26 mouse cellular contexts compared by ENCODE assay signal in the genomic region with DNA sequence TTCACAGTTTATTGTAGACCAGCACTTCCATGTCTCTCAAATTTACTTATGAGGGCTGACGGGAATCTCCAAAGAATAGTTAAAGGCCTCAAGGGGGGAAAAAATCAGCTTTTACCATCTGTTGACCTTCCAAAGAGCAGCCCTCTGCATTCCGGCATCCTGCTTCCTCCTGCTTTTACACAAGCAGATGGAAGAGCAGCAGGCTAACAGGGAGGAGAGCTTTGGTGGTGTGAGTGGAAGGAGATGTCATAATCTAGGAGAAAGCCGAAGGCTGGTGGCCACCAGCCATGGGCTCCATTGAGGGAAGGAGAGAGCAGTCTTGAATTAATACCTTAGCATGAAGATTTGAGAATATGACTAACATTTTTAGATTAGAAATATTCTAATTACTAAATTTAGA. TPM values are rescaled to one million over a fixed set of nuclear protein-coding genes. Genes with fewer than 3 reads are reported as not detected.
DNase-seq lines count a peak whose midpoint lies in the region; ATAC-seq lines count a peak whose summit lies in the region.
"Had no signal": no experiment of that assay in that cellular context is flagged by ENCODE, and none has a peak within 500 bp of the region (broad histone marks: within the 10 kb centered on the region; RNA-seq: fewer than 3 reads in every experiment).

No protein-coding gene starts in this region.

- whole genome bisulfite sequencing in heart, embryonic 10.5 days: 71% methylated on average over 3 of the region's 3 CpGs
- WGBS in midbrain, embryonic 11.5 days: 79% methylated on average over 3 of the region's 3 CpGs
- WGBS in midbrain, embryonic 15.5 days: 87% methylated on average over 3 of the region's 3 CpGs

- no peak overlapping the region for H3K9ac ChIP-seq in midbrain, embryonic 11.5 days (ENCODE audit: low read length)
- no peak overlapping the region for H3K9ac ChIP-seq in midbrain, embryonic 15.5 days
- H3K9ac ChIP-seq: neural tube, embryonic 12.5 days had no signal

- H3K36me3 ChIP-seq in heart, embryonic 10.5 days: no peaks in the 10 kb centered on the region
- H3K36me3 ChIP-seq in midbrain, embryonic 11.5 days (ENCODE audit: control insufficient read depth, insufficient read depth, low read length): no peaks in the 10 kb centered on the region
- no peaks in the 10 kb centered on the region for H3K36me3 ChIP-seq in midbrain, embryonic 15.5 days (replicated peaks)
- H3K36me3 ChIP-seq: neural tube, embryonic 12.5 days had no signal

- peak overlapping the region; percentile 86 for H3K27ac ChIP-seq in heart, embryonic 10.5 days
- no peak overlapping the region for H3K27ac ChIP-seq in midbrain, embryonic 11.5 days (ENCODE audit: low read depth, low read length)
- no peak overlapping the region for H3K27ac ChIP-seq in midbrain, embryonic 15.5 days
- H3K27ac ChIP-seq: neural tube, embryonic 12.5 days had no signal

- ATAC-seq in midbrain, embryonic 11.5 days (ENCODE audit: low FRiP score): no peak
- ATAC-seq in midbrain, embryonic 15.5 days (replicated peaks): no peak
- ATAC-seq: inflammation-experienced regulatory T-cells, adult 6 months had no signal

- no peak overlapping the region for H3K4me3 ChIP-seq in heart, embryonic 10.5 days
- H3K4me3 ChIP-seq in midbrain, embryonic 11.5 days (ENCODE audit: low read depth, low read length): no peak overlapping the region
- H3K4me3 ChIP-seq in midbrain, embryonic 15.5 days: no peak overlapping the region
- H3K4me3 ChIP-seq: neural tube, embryonic 12.5 days had no signal

- peaks cover 25% of the 10 kb centered on the region for H3K4me1 ChIP-seq in heart, embryonic 10.5 days
- peaks cover 7% of the 10 kb centered on the region for H3K4me1 ChIP-seq in midbrain, embryonic 11.5 days (ENCODE audit: control insufficient read depth, insufficient read depth, low read length)
- peaks cover 14% of the 10 kb centered on the region for H3K4me1 ChIP-seq in midbrain, embryonic 15.5 days

- H3K4me2 ChIP-seq in midbrain, embryonic 11.5 days: no peak overlapping the region
- H3K4me2 ChIP-seq in midbrain, embryonic 15.5 days: no peak overlapping the region
- H3K4me2 ChIP-seq: neural tube, embryonic 12.5 days had no signal

- intact Hi-C loops in heart, postnatal 36 days (cut with DNase I): no loop called here
- intact Hi-C loops in left cerebral cortex, postnatal 14 days (cut with DNase I): loop anchor here (5.0 kb wide), 1 partner anchor 41 kb away; no protein-coding TSS in a partner anchor

- no peaks in the 10 kb centered on the region for H3K27me3 ChIP-seq in heart, embryonic 10.5 days (ENCODE audit: insufficient read depth, poor library complexity, severe bottlenecking)
- H3K27me3 ChIP-seq in midbrain, embryonic 11.5 days (ENCODE audit: control insufficient read depth, insufficient read depth, low read length): no peaks in the 10 kb centered on the region
- H3K27me3 ChIP-seq in midbrain, embryonic 15.5 days (replicated peaks): no peaks in the 10 kb centered on the region
- H3K27me3 ChIP-seq: neural tube, embryonic 12.5 days had no signal

- no peaks in the 10 kb centered on the region for H3K9me3 ChIP-seq in heart, embryonic 10.5 days
- H3K9me3 ChIP-seq in midbrain, embryonic 11.5 days (ENCODE audit: control insufficient read depth, low read length): no peaks in the 10 kb centered on the region
- no peaks in the 10 kb centered on the region for H3K9me3 ChIP-seq in midbrain, embryonic 15.5 days
- H3K9me3 ChIP-seq: neural tube, embryonic 12.5 days had no signal

- DNase-seq in heart, embryonic 10.5 days (ENCODE audit: low spot score): no peak
- no peak for DNase-seq in heart, postnatal 36 days
- peak; percentile 39 for DNase-seq in midbrain, embryonic 11.5 days (ENCODE audit: low spot score, missing footprints)
- DNase-seq in cerebellum, postnatal 10 days: peak; percentile 41 to 42
- no peak for DNase-seq in layer of hippocampus, adult 18-20 months (ENCODE audit: low spot score in 2 of 2)
- DNase-seq in left cerebral cortex, postnatal 14 days (ENCODE audit: low spot score in 2 of 2): no peak
- DNase-seq: adrenal gland, postnatal 25 days; B cell, adult 2 months; embryo, embryonic 11 days; kidney, postnatal 10 days; lung, postnatal 14 days; spleen, adult 18-20 months; thymus, adult 18-20 months had no signal

RNA-seq across cellular contexts. Expression of a gene that starts 17.1 kb away (rescaled TPM):
- polyA plus RNA-seq in heart, embryonic 10.5 days (2016; fragmentation: Nextera tagmentation; extraction: Ambion mirVana): 54.9 and 77.1 TPM in 2 replicates
- 100 to 1,000 TPM in 1 of 2 experiments, 10 to 100 TPM in 1; 98.7 to 109 TPM for total RNA-seq in heart, postnatal 36 days (2021)
- polyA plus RNA-seq in midbrain, embryonic 11.5 days (2014; fragmentation: Nextera tagmentation; extraction: Ambion mirVana): 44.4 and 49.4 TPM in 2 replicates
- polyA plus RNA-seq in midbrain, embryonic 15.5 days (2015; fragmentation: Nextera tagmentation; extraction: Ambion mirVana): 60.5 and 63.3 TPM in 2 replicates
- total RNA-seq in layer of hippocampus, adult 18-20 months (2021): 10 to 100 TPM; 53.7 to 54.8 TPM
- total RNA-seq in left cerebral cortex, postnatal 14 days (2021): 10 to 100 TPM; 43.4 to 45.4 TPM

RNA-seq across cellular contexts. Expression of a gene that starts 18.6 kb away (rescaled TPM):
- 0.58 and 0.85 TPM in 2 replicates for polyA plus RNA-seq in heart, embryonic 10.5 days (2016; fragmentation: Nextera tagmentation; extraction: Ambion mirVana)
- total RNA-seq in heart, postnatal 36 days (2021): 1 to 10 TPM in 1 of 2 experiments, under 1 TPM in 1; 0.60 to 1.0 TPM
- polyA plus RNA-seq in midbrain, embryonic 11.5 days (2014; fragmentation: Nextera tagmentation; extraction: Ambion mirVana): 12.7 TPM in 2 replicates
- 113 and 118 TPM in 2 replicates for polyA plus RNA-seq in midbrain, embryonic 15.5 days (2015; fragmentation: Nextera tagmentation; extraction: Ambion mirVana)
- total RNA-seq in layer of hippocampus, adult 18-20 months (2021): 10 to 100 TPM; 11.7 to 12.7 TPM
- total RNA-seq in left cerebral cortex, postnatal 14 days (2021): 10 to 100 TPM; 28.3 TPM
- total RNA-seq: gastrocnemius, postnatal 25 days; megakaryocyte-erythroid progenitor cell, adult 5-6 weeks; monocyte, adult 5-6 weeks had no signal

RNA-seq across cellular contexts. Expression of a gene that starts 47.0 kb away (rescaled TPM):
- not detected in 2 replicates for polyA plus RNA-seq in heart, embryonic 10.5 days (2016; fragmentation: Nextera tagmentation; extraction: Ambion mirVana)
- not detected for total RNA-seq in heart, postnatal 36 days (2021)
- polyA plus RNA-seq in midbrain, embryonic 11.5 days (2014; fragmentation: Nextera tagmentation; extraction: Ambion mirVana): not detected in 2 replicates
- not detected in 2 replicates for polyA plus RNA-seq in midbrain, embryonic 15.5 days (2015; fragmentation: Nextera tagmentation; extraction: Ambion mirVana)
- under 1 TPM in 1 of 2 experiments, not detected in 1; 0.68 TPM for total RNA-seq in layer of hippocampus, adult 18-20 months (2021)
- not detected for total RNA-seq in left cerebral cortex, postnatal 14 days (2021)
- total RNA-seq: adrenal gland, postnatal 25 days; gastrocnemius, postnatal 25 days; layer of hippocampus, postnatal 14 days; left cerebral cortex, postnatal 10 days; megakaryocyte-erythroid progenitor cell, adult 5-6 weeks; monocyte, adult 5-6 weeks had no signal
- polyA plus RNA-seq: forebrain, embryonic 11.5 days; hindbrain, embryonic 11.5 days; inflammation-experienced regulatory T-cells, adult 6 months; limb, embryonic 14.5 days; liver, embryonic 16.5 days; neural tube, embryonic 12.5 days; stomach, embryonic 14.5 days had no signal

RNA-seq across cellular contexts. Expression of a gene that starts 54.8 kb away (rescaled TPM):
- 26.8 and 30.5 TPM in 2 replicates for polyA plus RNA-seq in heart, embryonic 10.5 days (2016; fragmentation: Nextera tagmentation; extraction: Ambion mirVana)
- total RNA-seq in heart, postnatal 36 days (2021): 10 to 100 TPM in 1 of 2 experiments, 1 to 10 TPM in 1; 9.9 to 11.3 TPM
- 46.2 and 47.6 TPM in 2 replicates for polyA plus RNA-seq in midbrain, embryonic 11.5 days (2014; fragmentation: Nextera tagmentation; extraction: Ambion mirVana)
- polyA plus RNA-seq in midbrain, embryonic 15.5 days (2015; fragmentation: Nextera tagmentation; extraction: Ambion mirVana): 23.2 and 24.3 TPM in 2 replicates
- 10 to 100 TPM; 12.4 to 13.2 TPM for total RNA-seq in layer of hippocampus, adult 18-20 months (2021)
- 10 to 100 TPM; 11.8 to 13.7 TPM for total RNA-seq in left cerebral cortex, postnatal 14 days (2021)

RNA-seq across cellular contexts. Expression of a gene that starts 56.0 kb away (rescaled TPM):
- 47.1 and 67.5 TPM in 2 replicates for polyA plus RNA-seq in heart, embryonic 10.5 days (2016; fragmentation: Nextera tagmentation; extraction: Ambion mirVana)
- 100 to 1,000 TPM; 876 to 924 TPM for total RNA-seq in heart, postnatal 36 days (2021)
- polyA plus RNA-seq in midbrain, embryonic 11.5 days (2014; fragmentation: Nextera tagmentation; extraction: Ambion mirVana): 36.3 TPM in 2 replicates
- polyA plus RNA-seq in midbrain, embryonic 15.5 days (2015; fragmentation: Nextera tagmentation; extraction: Ambion mirVana): 91.6 and 94.5 TPM in 2 replicates
- total RNA-seq in layer of hippocampus, adult 18-20 months (2021): 100 to 1,000 TPM; 370 to 384 TPM
- total RNA-seq in left cerebral cortex, postnatal 14 days (2021): 100 to 1,000 TPM; 349 to 369 TPM

Comparison
In these comparisons a context has a peak if more than half of its experiments do, and no peak if none do; other contexts are left out.
1. DNase-seq: peak in midbrain, embryonic 11.5 days (single experiment) and cerebellum, postnatal 10 days (2 of 2); none in heart, embryonic 10.5 days (single experiment), heart, postnatal 36 days (0 of 2), layer of hippocampus, adult 18-20 months (0 of 2) and left cerebral cortex, postnatal 14 days (0 of 2).
2. RNA of a gene that starts 18.6 kb away (total RNA-seq): 28.3 TPM in left cerebral cortex, postnatal 14 days and 11.7 to 12.7 TPM in layer of hippocampus, adult 18-20 months; 0.60 to 1.0 TPM in heart, postnatal 36 days; every median in the first group is over 4 times any median in the second.